Comparison of ENCODE assay signal across 17 mouse cellular contexts in the genomic region with DNA sequence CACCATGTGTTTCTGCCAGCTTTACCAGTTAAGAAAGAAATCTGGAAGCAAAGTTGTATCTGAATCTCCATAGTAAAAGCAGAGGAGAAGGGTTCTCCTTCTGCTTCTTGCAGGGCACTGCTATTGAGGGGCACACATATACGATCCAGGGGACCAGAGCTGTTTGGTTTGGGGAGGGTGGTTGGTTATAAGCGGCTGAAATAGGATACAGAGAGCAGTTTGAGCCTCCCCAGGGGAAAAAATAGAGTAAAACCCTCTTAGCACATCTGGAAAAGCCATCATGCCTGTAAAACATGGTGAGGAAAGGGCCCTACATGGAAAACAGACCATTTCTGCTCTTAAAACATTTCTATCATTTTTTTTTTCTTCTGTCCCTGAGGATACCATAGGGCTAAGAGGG. TPM values are rescaled to one million over a fixed set of nuclear protein-coding genes. Genes with fewer than 3 reads are reported as not detected.
"Had no signal": no experiment of that assay in that cellular context is flagged by ENCODE, and none has a peak within 500 bp of the region (broad histone marks: within the 10 kb centered on the region; RNA-seq: fewer than 3 reads in every experiment).

No protein-coding gene starts in this region.

- H3K4me3 ChIP-seq: lung, embryonic 15.5 days; megakaryocyte, embryonic 14.5 days; midbrain, embryonic 13.5 days; midbrain, embryonic 15.5 days; neural tube, embryonic 12.5 days; stomach, embryonic 15.5 days had no signal

- H3K4me2 ChIP-seq: lung, embryonic 15.5 days; midbrain, embryonic 11.5 days; midbrain, embryonic 13.5 days; midbrain, embryonic 15.5 days; neural tube, embryonic 12.5 days; stomach, embryonic 15.5 days had no signal

- DNase-seq: lung, adult 2 months; lung, postnatal 14 days; lung, postnatal 36 days; right cerebral cortex, postnatal 14 days; thymus, adult 18-20 months; thymus, postnatal 14 days; thymus, postnatal 36 days had no signal

- H3K9me3 ChIP-seq: lung, embryonic 15.5 days; midbrain, embryonic 13.5 days; midbrain, embryonic 15.5 days; neural tube, embryonic 12.5 days; stomach, embryonic 15.5 days had no signal

- ATAC-seq: lung, postnatal 0 days; midbrain, embryonic 13.5 days; midbrain, embryonic 15.5 days had no signal

- H3K4me1 ChIP-seq: lung, embryonic 15.5 days; midbrain, embryonic 13.5 days; midbrain, embryonic 15.5 days; neural tube, embryonic 12.5 days; stomach, embryonic 15.5 days had no signal

- H3K27me3 ChIP-seq: lung, embryonic 15.5 days; midbrain, embryonic 13.5 days; midbrain, embryonic 15.5 days; neural tube, embryonic 12.5 days; stomach, embryonic 15.5 days had no signal

- H3K27ac ChIP-seq: lung, embryonic 15.5 days; macrophage; midbrain, embryonic 13.5 days; midbrain, embryonic 15.5 days; neural tube, embryonic 12.5 days; stomach, embryonic 15.5 days had no signal

- H3K9ac ChIP-seq: lung, embryonic 15.5 days; midbrain, embryonic 13.5 days; midbrain, embryonic 15.5 days; neural tube, embryonic 12.5 days; stomach, embryonic 15.5 days had no signal

- H3K36me3 ChIP-seq: lung, embryonic 15.5 days; midbrain, embryonic 13.5 days; midbrain, embryonic 15.5 days; neural tube, embryonic 12.5 days; stomach, embryonic 15.5 days had no signal

RNA-seq across cellular contexts. Expression of a gene that starts 21.7 kb away (rescaled TPM):
- total RNA-seq: monocyte, adult 5-6 weeks had no signal
